Mouse (Mus musculus) intestine, embryonic 14.5 days (tissue): ENCODE measurements around the gene Zfp580. TPM values are rescaled to one million over a fixed set of nuclear protein-coding genes. Genes with fewer than 3 reads are reported as not detected.
"Not testable (repeated sequence)": the region's sequence is repeated elsewhere in the genome, so short reads cannot be mapped to it uniquely, and the experiment has no call there.

ENCODE experiments used
- ATAC-seq: fragments of 200-750 bp; cut with Nextera tagmentation; replicated peaks from 2 replicates; pipeline ENCODE4 v1.8.0; 2017; ENCODE audit warnings: low read depth, moderate number of reproducible peaks, moderate TSS enrichment, moderate library complexity; ENCODE audit not compliant: low FRiP score, low TSS enrichment
- DNase-seq: peaks from one replicate; pipeline ENCODE4 v3.0.0-alpha.2; 2018; ENCODE audit warnings: low spot score
- H3K27ac ChIP-seq: fragments of 300-500 bp; sonication (generic); 2 replicates; pipeline ENCODE4 v1.5.1; 2014; ENCODE audit warnings: low read depth, mild to moderate bottlenecking, control low read depth
- H3K27me3 ChIP-seq: fragments of 300-500 bp; sonication (generic); replicated peaks from 2 replicates; pipeline ENCODE4 v1.6.1; 2014; ENCODE audit warnings: low read length, control low read depth; ENCODE audit not compliant: control insufficient read depth, insufficient read depth
- H3K36me3 ChIP-seq: fragments of 300-500 bp; sonication (generic); 2 replicates; pipeline ENCODE4 v1.6.1; 2014; ENCODE audit warnings: low read length, control low read depth; ENCODE audit not compliant: control insufficient read depth, insufficient read depth
- H3K4me1 ChIP-seq: fragments of 300-500 bp; sonication (generic); replicated peaks from 2 replicates; pipeline ENCODE4 v1.6.1; 2014; ENCODE audit warnings: low read length, control low read depth, mixed read lengths; ENCODE audit not compliant: control insufficient read depth, insufficient read depth
- H3K4me2 ChIP-seq: fragments of 300-500 bp; sonication (generic); 2 replicates; pipeline ENCODE4 v1.6.1; 2014; ENCODE audit warnings: low read length
- H3K4me3 ChIP-seq: fragments of 300-500 bp; sonication (generic); 2 replicates; pipeline ENCODE4 v1.5.1; 2014; ENCODE audit warnings: low read depth, low read length, control low read depth, mixed read lengths
- H3K9ac ChIP-seq: fragments of 300-500 bp; sonication (generic); 2 replicates; pipeline ENCODE4 v1.6.1; 2014; ENCODE audit warnings: mild to moderate bottlenecking, low read length
- H3K9me3 ChIP-seq: fragments of 300-500 bp; sonication (generic); 2 replicates; pipeline ENCODE4 v1.6.1; 2016; ENCODE audit warnings: low read length, control low read depth; ENCODE audit not compliant: control insufficient read depth
- WGBS: fragments of 180-500 bp; shearing (Covaris S2); extraction: QIAGEN DNeasy Blood & Tissue Kit; methylation state at CpG from one replicate; pipeline ENCODE4 v1.1.7; 2014; 5-methylcytosine and 5-hydroxymethylcytosine counted together
- polyA plus RNA-seq: library from polyadenylated mRNA; unstranded; fragments of >200 nt; fragmentation: Nextera tagmentation; extraction: Ambion mirVana; gene quantifications from 2 replicates; pipeline ENCODE4 v1.2.1, GENCODE M21; 2014

The Zfp580 gene
- polyA plus RNA-seq = 38.3 and 40.1 TPM in 2 replicates

DNA sequence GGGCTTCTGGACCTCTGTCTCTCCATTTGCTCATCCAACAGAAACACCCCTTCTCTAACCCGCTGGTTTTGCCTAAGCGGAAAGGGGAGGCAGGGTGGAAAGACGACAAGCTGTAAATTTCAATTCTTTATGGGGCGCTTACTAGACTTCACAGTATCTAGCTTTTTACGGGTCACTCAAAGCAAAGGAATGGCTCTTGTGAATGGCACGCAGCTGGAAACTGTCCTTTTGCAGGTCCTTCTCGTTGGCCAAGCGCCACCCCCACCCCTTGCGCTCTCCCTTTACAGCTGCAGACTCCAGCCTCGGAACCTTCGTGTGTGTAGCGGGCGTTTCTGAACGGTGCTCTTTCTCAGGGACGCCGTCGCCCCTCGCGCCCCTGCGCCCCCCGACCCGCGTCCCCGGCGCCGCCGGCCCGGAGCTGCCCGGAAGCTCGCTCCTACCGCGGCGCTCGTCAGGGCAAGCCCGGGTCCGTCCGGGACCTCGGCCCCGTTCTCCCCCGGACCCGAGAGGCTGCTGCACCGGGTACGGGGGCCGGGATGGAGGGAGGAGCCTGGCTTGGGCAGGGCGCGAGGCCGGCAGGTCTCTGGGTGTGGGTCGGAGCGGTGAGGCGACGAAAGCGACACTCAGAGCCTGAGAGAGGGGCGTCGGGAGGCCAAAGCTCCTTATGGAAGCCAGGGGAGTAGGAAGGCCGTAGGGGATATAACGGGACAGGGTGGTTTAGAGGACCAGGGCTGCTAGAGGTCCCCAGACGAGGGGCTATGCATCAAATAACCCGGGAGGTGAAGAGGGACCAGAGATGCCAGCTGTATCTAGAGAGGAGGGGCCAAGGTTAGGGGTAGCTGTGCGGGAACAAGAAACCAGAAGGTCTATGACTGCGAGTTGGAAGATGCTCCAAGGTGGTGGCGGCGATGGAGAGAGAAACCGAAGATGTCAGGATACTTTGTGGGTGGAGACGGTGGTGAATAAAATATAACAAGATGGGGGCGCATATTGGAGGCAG lies at the start of gene Zfp580:
Gene Zfp580 (plus strand): TSS at position 346 of the 1,000 bp plus-strand sequence.
- peak within 1 kb of the TSS; percentile 71; the same call in 1 of the 2 replicates for H3K27ac ChIP-seq
- H3K36me3 ChIP-seq = no peaks in the 10 kb centered on the region
- peaks cover 30% of the 10 kb centered on the region for H3K4me1 ChIP-seq
- ATAC-seq (peak; percentile 78), DNase-seq (peak; percentile 91)
- peak within 1 kb of the TSS; percentile 92 for H3K4me2 ChIP-seq
- H3K27me3 ChIP-seq = peaks cover 46% of the 10 kb centered on the region
- peak within 1 kb of the TSS; percentile 76 for H3K4me3 ChIP-seq
- H3K9me3 ChIP-seq = no peaks in the 10 kb centered on the region
- peak within 1 kb of the TSS; percentile 81 for H3K9ac ChIP-seq
- under 1% methylated on average over 65 of the region's 65 CpGs for WGBS

DNA sequence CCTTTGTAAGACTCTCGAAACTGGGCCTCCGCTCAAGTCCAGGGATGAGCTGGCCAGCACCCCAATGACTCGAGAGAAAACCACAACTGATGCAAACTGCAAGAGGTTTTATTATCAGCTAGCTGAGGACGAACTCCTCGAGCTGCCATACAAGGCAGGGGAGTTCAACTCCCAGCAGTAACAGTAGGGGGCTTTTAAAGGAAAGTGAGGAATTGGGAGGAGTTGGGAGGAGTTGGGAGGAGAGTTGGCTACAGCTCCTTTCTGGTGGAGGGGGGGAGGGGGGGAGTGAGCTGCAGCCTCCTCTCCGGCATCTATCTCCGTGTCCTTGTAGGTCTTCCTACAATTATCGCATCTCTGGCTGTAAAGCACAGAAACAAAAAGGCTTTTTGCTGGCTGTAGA lies 48.5 kb upstream of the Zfp580 start:
- ATAC-seq, H3K9me3 ChIP-seq: not testable (repeated sequence)
- 75% methylated on average over 8 of the region's 8 CpGs for WGBS

DNA sequence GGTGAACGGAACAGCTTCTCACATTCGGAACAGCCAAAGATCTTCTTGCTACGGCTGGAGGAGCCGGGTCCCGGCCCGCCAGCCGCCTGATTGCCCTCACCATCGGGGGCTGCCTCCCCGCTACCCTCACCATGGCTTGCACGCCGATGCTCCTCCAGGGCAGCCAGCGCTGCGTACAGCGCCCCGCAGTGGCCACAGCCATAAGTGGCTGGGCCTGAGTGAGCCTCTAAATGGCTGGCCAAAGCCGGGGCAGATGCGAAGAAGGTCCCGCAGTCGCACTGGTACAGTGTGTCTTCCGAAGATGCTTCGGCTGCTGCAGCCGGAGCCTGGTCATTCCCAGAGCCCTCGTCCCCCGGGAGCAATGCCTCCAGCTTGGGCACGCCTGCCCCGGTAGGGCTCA lies 43.1 kb upstream of the Zfp580 start:
- Histone ChIP-seq H3K9ac (no peak overlapping the region), H3K9me3 (no peaks in the 10 kb centered on the region; the same call in 1 of the 2 replicates), H3K4me2 (no peak overlapping the region), H3K4me3 (no peak overlapping the region), H3K27ac (no peak overlapping the region), H3K4me1 (no peaks in the 10 kb centered on the region), H3K36me3 (peaks cover 63% of the 10 kb centered on the region), H3K27me3 (no peaks in the 10 kb centered on the region)
- DNase-seq (no peak), ATAC-seq (no peak)
- 94% methylated on average over 25 of the region's 26 CpGs for WGBS

More for the DNA sequence above, 48.5 kb upstream of the Zfp580 start:
- H3K27me3 ChIP-seq, H3K4me2 ChIP-seq, H3K4me3 ChIP-seq, H3K9ac ChIP-seq, H3K4me1 ChIP-seq, DNase-seq, H3K27ac ChIP-seq: not testable (repeated sequence)
- H3K36me3 ChIP-seq = peaks cover 13% of the 10 kb centered on the region

DNA sequence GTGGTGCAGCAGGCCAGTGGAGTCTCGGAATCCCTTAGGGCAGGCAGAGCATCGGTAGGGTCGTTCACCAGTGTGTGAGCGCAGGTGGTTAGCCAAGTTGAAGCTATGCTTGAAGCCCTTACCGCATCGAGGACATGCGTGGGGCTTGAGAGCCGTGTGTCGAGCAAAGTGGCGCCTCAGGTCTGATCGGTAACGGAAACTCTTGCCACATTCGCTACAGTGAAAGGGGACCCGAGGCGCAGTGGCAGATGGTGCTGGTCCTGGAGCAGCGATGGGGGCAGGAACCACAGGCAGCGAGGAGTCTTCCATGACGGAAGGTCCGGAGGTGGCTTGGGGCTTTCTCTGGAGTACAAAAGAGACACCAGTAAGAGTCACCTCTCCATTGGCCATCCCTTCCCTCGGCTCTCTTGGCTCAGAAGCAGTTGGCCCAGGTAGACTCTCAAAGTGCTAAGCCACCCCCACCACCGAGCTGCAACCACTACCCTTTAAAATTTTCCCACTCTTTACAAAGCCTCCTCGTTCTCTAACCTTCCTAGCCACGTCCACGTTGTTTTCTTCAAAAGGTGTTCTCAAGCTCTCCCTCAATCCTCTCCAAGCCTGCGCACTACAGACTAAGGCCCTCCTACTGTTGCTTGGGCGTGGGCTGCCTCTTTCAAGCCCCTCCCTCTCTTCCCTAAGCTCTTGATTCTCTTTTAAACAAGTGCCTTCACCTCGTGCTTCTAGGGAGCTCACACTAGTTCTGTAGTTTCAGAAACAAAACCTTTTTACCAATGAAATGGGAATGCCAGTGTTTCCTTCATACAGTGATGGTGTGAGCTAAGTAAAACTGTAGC lies 38.4 kb upstream of the Zfp580 start:
- Histone ChIP-seq H3K4me3 (peak overlapping the region; percentile 64; the same call in 1 of the 2 replicates), H3K9ac (no peak overlapping the region), H3K27me3 (no peaks in the 10 kb centered on the region), H3K4me1 (peaks cover 6% of the 10 kb centered on the region; the same call in 1 of the 2 replicates), H3K4me2 (peak overlapping the region; percentile 50), H3K27ac (no peak overlapping the region), H3K36me3 (peaks cover 51% of the 10 kb centered on the region), H3K9me3 (peaks cover 2% of the 10 kb centered on the region)
- ATAC-seq (no peak), DNase-seq (no peak)
- WGBS = 90% methylated on average over 27 of the region's 27 CpGs

DNA sequence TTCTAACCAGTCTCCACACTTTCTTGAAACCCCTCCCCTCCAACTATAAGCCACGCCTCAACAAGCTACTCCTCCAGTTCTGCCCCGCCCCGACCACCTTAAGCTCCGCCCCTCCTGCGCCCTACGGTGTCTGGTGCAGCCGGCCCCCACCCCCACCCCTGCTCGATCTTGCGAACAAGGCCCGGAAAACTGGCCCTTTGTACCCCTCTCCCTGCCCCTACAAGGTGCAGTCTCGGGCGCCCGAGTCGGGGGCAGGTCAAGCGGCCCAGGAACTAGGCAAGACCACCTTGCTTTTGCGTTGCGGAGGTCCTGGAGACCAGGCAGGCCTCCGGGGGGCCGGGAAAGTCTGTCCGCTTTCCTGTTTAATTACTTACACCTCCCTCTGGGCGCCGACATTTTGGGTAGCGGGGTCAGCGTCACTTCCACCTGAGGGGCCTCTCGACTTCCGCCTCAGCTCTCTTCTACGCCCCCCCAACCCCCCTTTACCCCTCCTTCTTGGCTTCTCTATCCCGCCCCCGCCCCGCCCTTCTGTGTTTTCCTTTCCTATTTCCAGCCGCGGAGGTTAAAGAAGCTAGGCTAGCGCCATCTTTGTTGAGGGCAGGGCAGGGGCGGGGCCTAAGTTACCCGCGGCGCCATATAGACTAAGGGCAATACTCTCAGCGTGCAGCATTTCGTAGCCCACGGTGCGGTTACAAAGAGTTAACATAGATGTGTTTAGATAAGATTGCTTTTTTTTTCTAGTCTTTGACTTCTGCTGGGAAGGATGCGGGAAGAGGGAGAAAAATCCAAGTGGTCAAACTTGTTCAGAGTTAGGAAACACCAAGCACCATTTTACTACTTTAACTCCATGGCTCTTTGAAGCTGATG lies 36.9 kb upstream of the Zfp580 start, which contains the start of the genes Zfp524 and Fiz1:
Gene Zfp524 (plus strand): TSS at position 165 of the 867 bp plus-strand sequence.
Gene Fiz1 (minus strand): TSS at position 447 of the 867 bp plus-strand sequence.
- Histone ChIP-seq H3K9ac (peak within 1 kb of the TSS; percentile 80), H3K4me2 (peak within 1 kb of the TSS; percentile 63), H3K27me3 (no peaks in the 10 kb centered on the region), H3K9me3 (peaks cover 2% of the 10 kb centered on the region; the same call in 1 of the 2 replicates), H3K27ac (peak within 1 kb of the TSS; percentile 98), H3K4me3 (peak within 1 kb of the TSS; percentile 64), H3K4me1 (peaks cover 10% of the 10 kb centered on the region; the same call in 1 of the 2 replicates), H3K36me3 (peaks cover 38% of the 10 kb centered on the region)
- ATAC-seq (peak; percentile 85), DNase-seq (peak; percentile 98)
- WGBS = under 1% methylated on average over 42 of the region's 42 CpGs

GRCm38 (mm10) chr7:5015118-5016001 lies 36.0 kb upstream of the Zfp580 start, which contains the start of gene Gm44973:
Gm44973 (plus strand) TSS chr7:5015496.
- H3K9ac ChIP-seq = peak within 1 kb of the TSS; percentile 80
- peaks cover 30% of the 10 kb centered on the region for H3K36me3 ChIP-seq
- peak within 1 kb of the TSS; percentile 98 for H3K27ac ChIP-seq
- DNase-seq = peak; percentile 97
- H3K4me3 ChIP-seq = peak within 1 kb of the TSS; percentile 64
- peaks cover 11% of the 10 kb centered on the region; the same call in 1 of the 2 replicates for H3K4me1 ChIP-seq
- WGBS = under 1% methylated on average over 52 of the region's 76 CpGs
- ATAC-seq = peak; percentile 75
- H3K27me3 ChIP-seq = no peaks in the 10 kb centered on the region
- peak within 1 kb of the TSS; percentile 63 for H3K4me2 ChIP-seq
- peaks cover 2% of the 10 kb centered on the region; the same call in 1 of the 2 replicates for H3K9me3 ChIP-seq

- peak overlapping the region; percentile 64 for H3K4me3 ChIP-seq
- H3K9me3 ChIP-seq = peaks cover 2% of the 10 kb centered on the region; the same call in 1 of the 2 replicates
- H3K9ac ChIP-seq = peak overlapping the region; percentile 76
- peak overlapping the region; percentile 63 for H3K4me2 ChIP-seq
- peaks cover 12% of the 10 kb centered on the region for H3K4me1 ChIP-seq
- DNase-seq (no peak), ATAC-seq (no peak)
- 57% methylated on average over 3 of the region's 3 CpGs for WGBS
- H3K36me3 ChIP-seq = peaks cover 23% of the 10 kb centered on the region
- H3K27me3 ChIP-seq = no peaks in the 10 kb centered on the region
- peak overlapping the region; percentile 98 for H3K27ac ChIP-seq
These were observed 35.3 kb upstream of the Zfp580 start for GRCm38 (mm10) chr7:5016057-5016456.
